Mouse (Mus musculus) G1E (cell line): Measurements from ENCODE around the gene Tbx6. TPM values are rescaled to one million over a fixed set of nuclear protein-coding genes. Genes with fewer than 3 reads are reported as not detected.
A peak's percentile ranks its signal among the peaks of the same experiment; 100 is the strongest.

ENCODE experiments used
- ATAC-seq: 2 replicates; pipeline ENCODE4 v1.8.0; 2016; ENCODE audit warnings: mild to moderate bottlenecking; ENCODE audit not compliant: insufficient number of reproducible peaks, poor library complexity, low FRiP score, severe bottlenecking; ENCODE audit errors: extremely low read depth
- DNase-seq: peaks from one replicate; pipeline ENCODE4 v3.0.0; 2012; ENCODE audit warnings: low spot score
- H3K27me3 ChIP-seq: 2 replicates; pipeline ENCODE4 v1.6.1; 2012; ENCODE audit warnings: mild to moderate bottlenecking, low read length, inconsistent platforms; ENCODE audit not compliant: insufficient read depth
- H3K36me3 ChIP-seq: replicated peaks from 2 replicates; pipeline ENCODE3; 2012; ENCODE audit warnings: mild to moderate bottlenecking, inconsistent platforms
- H3K4me1 ChIP-seq: 2 replicates; pipeline ENCODE4 v1.6.1; 2012; ENCODE audit warnings: low read depth, low read length, inconsistent platforms, mixed read lengths; ENCODE audit not compliant: insufficient read depth
- H3K4me3 ChIP-seq: 2 replicates; pipeline ENCODE4 v1.5.1; 2012; ENCODE audit warnings: low read depth, mild to moderate bottlenecking, inconsistent platforms, low read length, moderate library complexity, mixed read lengths
- H3K9me3 ChIP-seq: replicated peaks from 2 replicates; pipeline ENCODE4 v1.6.1; 2012; ENCODE audit warnings: inconsistent platforms
- CTCF ChIP-seq: IDR thresholded peaks from 2 replicates; pipeline ENCODE4 v1.5.1; 2012; ENCODE audit warnings: low read depth, low read length, inconsistent platforms, mixed read lengths
- GATA1 ChIP-seq: IDR thresholded peaks from 2 replicates; pipeline ENCODE4 v1.6.1; 2012; ENCODE audit warnings: borderline replicate concordance, low read length, inconsistent platforms, mixed read lengths
- GATA2 ChIP-seq: IDR thresholded peaks from 2 replicates; pipeline ENCODE4 v1.6.1; 2012; ENCODE audit warnings: low read depth, low read length, inconsistent platforms, borderline replicate concordance
- POLR2AphosphoS5 ChIP-seq: IDR thresholded peaks from 2 replicates; pipeline ENCODE4 v1.6.1; 2012; ENCODE audit warnings: low read depth, low read length, inconsistent platforms; ENCODE audit not compliant: insufficient replicate concordance
- TAL1 ChIP-seq: conservative IDR thresholded peaks from 2 replicates; pipeline ENCODE4 v1.6.1; 2012; ENCODE audit warnings: low read depth, low read length, inconsistent platforms, mixed read lengths
- polyA plus RNA-seq: library from polyadenylated mRNA; stranded (reverse); fragments of >175 nt; gene quantifications from 2 replicates; pipeline ENCODE4 v1.2.3, GENCODE M21; 2012
- total RNA-seq, 2 experiments: library from RNA; stranded (forward) in 1 of 2; stranded (reverse) in 1 of 2; fragments of 200-1000 nt in 1 of 2; fragments of >200 nt in 1 of 2; fragmentation: Nextera tagmentation in 1 of 2; gene quantifications; 2 replicates each; pipeline ENCODE4 v1.2.3; 2014 to 2017

The Tbx6 gene
- total and polyA plus RNA-seq, 3 experiments, result 0.11 to 8.4 (median 1.1) TPM

GRCm38 (mm10) chr7:126781661-126782370 lies 533 bp downstream of the Tbx6 start:
- H3K9me3 ChIP-seq, result no peaks in the 10 kb centered on the region
- no peaks in the 10 kb centered on the region for H3K27me3 ChIP-seq
- H3K4me3 ChIP-seq, result no peak overlapping the region
- TF ChIP-seq GATA1, result no peak
- TF ChIP-seq CTCF, result no peak
- TF ChIP-seq TAL1, result no peak
- TF ChIP-seq POLR2AphosphoS5, result no peak
- no peak for TF ChIP-seq GATA2
- DNase-seq (no peak), ATAC-seq (no peak)
- H3K4me1 ChIP-seq, result peaks cover 63% of the 10 kb centered on the region
- H3K36me3 ChIP-seq, result peaks cover 72% of the 10 kb centered on the region

- no peaks in the 10 kb centered on the region for H3K27me3 ChIP-seq
- peaks cover 54% of the 10 kb centered on the region for H3K4me1 ChIP-seq
- peaks cover 78% of the 10 kb centered on the region for H3K36me3 ChIP-seq
- no peak overlapping the region for H3K4me3 ChIP-seq
- H3K9me3 ChIP-seq, result no peaks in the 10 kb centered on the region
- no peak for TF ChIP-seq TAL1
- TF ChIP-seq GATA2, result no peak
- no peak for TF ChIP-seq GATA1
- no peak; the same call in 1 of the 2 replicates for TF ChIP-seq POLR2AphosphoS5
- no peak for TF ChIP-seq CTCF
- no peak for DNase-seq
- no peak for ATAC-seq
Observed at GRCm38 (mm10) chr7:126782693-126783092, 1.4 kb downstream of the Tbx6 start.

- H3K4me1 ChIP-seq, result peaks cover 60% of the 10 kb centered on the region
- no peak for TF ChIP-seq GATA1
- no peak for TF ChIP-seq GATA2
- TF ChIP-seq CTCF, result no peak
- TF ChIP-seq POLR2AphosphoS5, result 0 out of 2 replicates have a peak, but pooled peaks have one; percentile 71
- ATAC-seq (no peak), DNase-seq (no peak)
- H3K9me3 ChIP-seq, result no peaks in the 10 kb centered on the region
- H3K36me3 ChIP-seq, result peaks cover 82% of the 10 kb centered on the region
- no peaks in the 10 kb centered on the region for H3K27me3 ChIP-seq
- H3K4me3 ChIP-seq, result no peak overlapping the region
Observed at GRCm38 (mm10) chr7:126784469-126784868, 3.2 kb downstream of the Tbx6 start.

GRCm38 (mm10) chr7:126785056-126785455 lies 3.8 kb downstream of the Tbx6 start:
- Histone ChIP-seq H3K27me3 (no peaks in the 10 kb centered on the region), H3K36me3 (peaks cover 87% of the 10 kb centered on the region), H3K4me3 (no peak overlapping the region), H3K9me3 (no peaks in the 10 kb centered on the region), H3K4me1 (peaks cover 60% of the 10 kb centered on the region)
- no peak for ATAC-seq
- no peak for DNase-seq
- no peak for TF ChIP-seq GATA2
- TF ChIP-seq GATA1, result no peak
- no peak for TF ChIP-seq CTCF
- no peak for TF ChIP-seq POLR2AphosphoS5
- TF ChIP-seq TAL1, result no peak

GRCm38 (mm10) chr7:126786142-126786541 lies 4.9 kb downstream of the Tbx6 start:
- no peaks in the 10 kb centered on the region for H3K27me3 ChIP-seq
- no peak for TF ChIP-seq CTCF
- TF ChIP-seq TAL1, result no peak
- no peak for TF ChIP-seq GATA1
- TF ChIP-seq POLR2AphosphoS5, result no peak
- TF ChIP-seq GATA2, result no peak
- no peaks in the 10 kb centered on the region for H3K9me3 ChIP-seq
- DNase-seq (no peak), ATAC-seq (no peak)
- no peak overlapping the region for H3K4me3 ChIP-seq
- peaks cover 56% of the 10 kb centered on the region for H3K4me1 ChIP-seq
- H3K36me3 ChIP-seq, result peaks cover 98% of the 10 kb centered on the region

GRCm38 (mm10) chr7:126789141-126789540 lies 7.9 kb downstream of the Tbx6 start:
- Histone ChIP-seq H3K4me1 (peaks cover 57% of the 10 kb centered on the region), H3K4me3 (no peak overlapping the region), H3K27me3 (no peaks in the 10 kb centered on the region), H3K9me3 (no peaks in the 10 kb centered on the region), H3K36me3 (peaks cover 80% of the 10 kb centered on the region)
- no peak for ATAC-seq
- no peak for TF ChIP-seq CTCF
- no peak for TF ChIP-seq TAL1
- TF ChIP-seq POLR2AphosphoS5, result no peak
- TF ChIP-seq GATA2, result no peak
- TF ChIP-seq GATA1, result no peak
- DNase-seq, result no peak

GRCm38 (mm10) chr7:126791851-126792720 lies 10.8 kb downstream of the Tbx6 start, which contains the start of gene Ppp4c:
Gene Ppp4c, minus strand, starts transcription at chr7:126792496.
- Histone ChIP-seq H3K36me3 (peaks cover 80% of the 10 kb centered on the region), H3K27me3 (no peaks in the 10 kb centered on the region), H3K9me3 (no peaks in the 10 kb centered on the region), H3K4me1 (peaks cover 74% of the 10 kb centered on the region), H3K4me3 (peak within 1 kb of the TSS; percentile 88)
- TF ChIP-seq GATA1 (no peak), GATA2 (no peak), POLR2AphosphoS5 (0 out of 2 replicates have a peak, but pooled peaks have one; percentile 75), CTCF (no peak), TAL1 (no peak)
- ATAC-seq, result peak; percentile 84
- DNase-seq, result peak; percentile 91
